10 mouse cellular contexts compared by ENCODE assay signal in genomic region chr11:106709227-106709985, GRCm38 (mm10). TPM values are rescaled to one million over a fixed set of nuclear protein-coding genes. Genes with fewer than 3 reads are reported as not detected.
A peak's percentile ranks its signal among the peaks of the same experiment; 100 is the strongest.
DNase-seq lines count a peak whose midpoint lies in the region; ATAC-seq and TF ChIP-seq lines count a peak whose summit lies in the region.
"Had no signal": no experiment of that assay in that cellular context is flagged by ENCODE, and none has a peak within 500 bp of the region (broad histone marks: within the 10 kb centered on the region; RNA-seq: fewer than 3 reads in every experiment).

No protein-coding gene starts in this region.

- DNase-seq in heart, adult 11 months = peak; percentile 97
- DNase-seq in heart, adult 8-10 months (ENCODE audit: low spot score) = no peak
- DNase-seq in midbrain, postnatal 0 days (ENCODE audit: low spot score) = no peak
- DNase-seq in midbrain, embryonic 11.5 days (ENCODE audit: low spot score, missing footprints) = no peak
- peak; percentile 32 for DNase-seq in kidney, adult 9 months
- DNase-seq in ovary, adult 18-20 months (ENCODE audit: low spot score) = no peak
- DNase-seq in forebrain, embryonic 14.5 days (ENCODE audit: low spot score) = no peak
- DNase-seq: layer of hippocampus, adult 9-11 months had no signal

- H3K4me1 ChIP-seq in midbrain, postnatal 0 days (ENCODE audit: insufficient read depth, low read length) = 0 out of 2 replicates have a peak, but pooled peaks cover 3% of the 10 kb centered on the region
- peaks cover 3% of the 10 kb centered on the region; the same call in 1 of the 2 replicates for H3K4me1 ChIP-seq in midbrain, embryonic 11.5 days (ENCODE audit: control insufficient read depth, insufficient read depth, low read length)
- 0 out of 2 replicates have a peak, but pooled peaks cover 5% of the 10 kb centered on the region for H3K4me1 ChIP-seq in stomach, embryonic 16.5 days (ENCODE audit: control insufficient read depth, insufficient read depth, low read length)
- H3K4me1 ChIP-seq in forebrain, embryonic 14.5 days (ENCODE audit: control insufficient read depth, insufficient read depth, low read length) = no peaks in the 10 kb centered on the region

- H3K36me3 ChIP-seq in midbrain, postnatal 0 days (ENCODE audit: insufficient read depth, low read length) = no peaks in the 10 kb centered on the region
- H3K36me3 ChIP-seq in midbrain, embryonic 11.5 days (ENCODE audit: control insufficient read depth, insufficient read depth, low read length) = no peaks in the 10 kb centered on the region
- no peaks in the 10 kb centered on the region for H3K36me3 ChIP-seq in stomach, embryonic 16.5 days (ENCODE audit: control insufficient read depth, insufficient read depth, low read length)
- no peaks in the 10 kb centered on the region for H3K36me3 ChIP-seq in forebrain, embryonic 14.5 days (ENCODE audit: control insufficient read depth, insufficient read depth, low read length)

- WGBS in midbrain, postnatal 0 days = 40% methylated on average over 15 of the region's 15 CpGs
- WGBS in midbrain, embryonic 11.5 days = 49% methylated on average over 15 of the region's 15 CpGs
- 30% methylated on average over 15 of the region's 15 CpGs for WGBS in stomach, embryonic 16.5 days
- WGBS in forebrain, embryonic 14.5 days = 35% methylated on average over 15 of the region's 15 CpGs

- no peak overlapping the region for H3K9ac ChIP-seq in midbrain, postnatal 0 days (replicated peaks; ENCODE audit: low read length, poor library complexity, severe bottlenecking)
- no peak overlapping the region for H3K9ac ChIP-seq in midbrain, embryonic 11.5 days (ENCODE audit: low read length)
- H3K9ac ChIP-seq in stomach, embryonic 16.5 days (ENCODE audit: low read length) = no peak overlapping the region
- H3K9ac ChIP-seq in forebrain, embryonic 14.5 days (ENCODE audit: low read length) = no peak overlapping the region

- no peak for TF ChIP-seq CTCF in midbrain, postnatal 0 days (IDR thresholded peaks at IDR 0.05)

- 0 out of 2 replicates have a peak overlapping the region, but pooled peaks have one; percentile 12 for H3K4me2 ChIP-seq in midbrain, postnatal 0 days (ENCODE audit: low read depth, low read length, poor library complexity, severe bottlenecking)
- H3K4me2 ChIP-seq in midbrain, embryonic 11.5 days = no peak overlapping the region
- 0 out of 2 replicates have a peak overlapping the region, but pooled peaks have one; percentile 0 for H3K4me2 ChIP-seq in stomach, embryonic 16.5 days (ENCODE audit: low read depth, low read length)
- no peak overlapping the region for H3K4me2 ChIP-seq in forebrain, embryonic 14.5 days (ENCODE audit: low read length)

- no peak overlapping the region for H3K4me3 ChIP-seq in midbrain, postnatal 0 days (ENCODE audit: low read depth, low read length)
- no peak overlapping the region for H3K4me3 ChIP-seq in midbrain, embryonic 11.5 days (ENCODE audit: low read depth, low read length)
- no peak overlapping the region for H3K4me3 ChIP-seq in stomach, embryonic 16.5 days (replicated peaks; ENCODE audit: low read length)
- H3K4me3 ChIP-seq in forebrain, embryonic 14.5 days (ENCODE audit: low read depth, low read length) = no peak overlapping the region

- ATAC-seq in midbrain, postnatal 0 days (ENCODE audit: low FRiP score) = no peak
- no peak for ATAC-seq in midbrain, embryonic 11.5 days (ENCODE audit: low FRiP score)
- ATAC-seq in stomach, embryonic 16.5 days (ENCODE audit: insufficient read depth, low FRiP score) = peak; percentile 27; the same call in 1 of the 2 replicates
- ATAC-seq in forebrain, embryonic 14.5 days = no peak
- ATAC-seq: CD4-positive, CD25-positive, alpha-beta regulatory T cell, adult 4 months had no signal

- no peaks in the 10 kb centered on the region for H3K27me3 ChIP-seq in midbrain, postnatal 0 days (ENCODE audit: insufficient read depth, low read length)
- no peaks in the 10 kb centered on the region for H3K27me3 ChIP-seq in midbrain, embryonic 11.5 days (ENCODE audit: control insufficient read depth, insufficient read depth, low read length)
- no peaks in the 10 kb centered on the region for H3K27me3 ChIP-seq in stomach, embryonic 16.5 days (ENCODE audit: control insufficient read depth, insufficient read depth, low read length)
- H3K27me3 ChIP-seq in forebrain, embryonic 14.5 days (replicated peaks; ENCODE audit: control insufficient read depth, insufficient read depth, low read length) = no peaks in the 10 kb centered on the region

- H3K9me3 ChIP-seq in midbrain, postnatal 0 days (ENCODE audit: low read length) = no peaks in the 10 kb centered on the region
- H3K9me3 ChIP-seq in midbrain, embryonic 11.5 days (ENCODE audit: control insufficient read depth, low read length) = no peaks in the 10 kb centered on the region
- no peaks in the 10 kb centered on the region for H3K9me3 ChIP-seq in stomach, embryonic 16.5 days (replicated peaks; ENCODE audit: control insufficient read depth, low read length)
- H3K9me3 ChIP-seq in forebrain, embryonic 14.5 days (replicated peaks; ENCODE audit: control insufficient read depth, low read length) = no peaks in the 10 kb centered on the region

- H3K27ac ChIP-seq in midbrain, postnatal 0 days (ENCODE audit: low read depth, low read length) = no peak overlapping the region
- no peak overlapping the region for H3K27ac ChIP-seq in midbrain, embryonic 11.5 days (ENCODE audit: low read depth, low read length)
- H3K27ac ChIP-seq in stomach, embryonic 16.5 days (ENCODE audit: low read length) = no peak overlapping the region
- H3K27ac ChIP-seq in forebrain, embryonic 14.5 days (ENCODE audit: low read depth, low read length) = no peak overlapping the region

RNA-seq across cellular contexts. Expression of gene Pecam1, which starts 41.0 kb away (rescaled TPM):
- total RNA-seq in heart, adult 8-10 months (2022) = 100 to 1,000 TPM in 3 of 4 experiments, 10 to 100 TPM in 1; 97.3 to 119 (median 109) TPM
- 17.5 and 18.1 TPM in 2 replicates for total RNA-seq in midbrain, postnatal 0 days (2014; rRNA removed)
- 9.8 and 11.1 TPM in 2 replicates for polyA plus RNA-seq in midbrain, postnatal 0 days (2015; fragmentation: Nextera tagmentation; extraction: Ambion mirVana)
- polyA plus RNA-seq in midbrain, embryonic 11.5 days (2014; fragmentation: Nextera tagmentation; extraction: Ambion mirVana) = 19.8 and 21.5 TPM in 2 replicates
- 51.7 and 55.0 TPM in 2 replicates for polyA plus RNA-seq in stomach, embryonic 16.5 days (2015; fragmentation: Nextera tagmentation; extraction: Ambion mirVana)
- 15.0 and 16.8 TPM in 2 replicates for polyA plus RNA-seq in forebrain, embryonic 14.5 days (2014; fragmentation: Nextera tagmentation; extraction: Ambion mirVana)

RNA-seq across cellular contexts. Expression of gene Milr1, which starts 41.6 kb away (rescaled TPM):
- 1 to 10 TPM in 1 of 4 experiments, under 1 TPM in 3; 0.22 to 1.5 (median 0.74) TPM for total RNA-seq in heart, adult 8-10 months (2022)
- 0.66 TPM in 1 of 2 replicates, not detected in the other for total RNA-seq in midbrain, postnatal 0 days (2014; rRNA removed)
- 0.37 and 0.82 TPM in 2 replicates for polyA plus RNA-seq in midbrain, postnatal 0 days (2015; fragmentation: Nextera tagmentation; extraction: Ambion mirVana)
- polyA plus RNA-seq in midbrain, embryonic 11.5 days (2014; fragmentation: Nextera tagmentation; extraction: Ambion mirVana) = 0.68 and 1.0 TPM in 2 replicates
- 3.1 TPM in 2 replicates for polyA plus RNA-seq in stomach, embryonic 16.5 days (2015; fragmentation: Nextera tagmentation; extraction: Ambion mirVana)
- 0.61 and 0.78 TPM in 2 replicates for polyA plus RNA-seq in forebrain, embryonic 14.5 days (2014; fragmentation: Nextera tagmentation; extraction: Ambion mirVana)

Comparison
In these comparisons a context has a peak if more than half of its experiments do, and no peak if none do; other contexts are left out.
1. DNase-seq: peak in heart, adult 11 months (single experiment) and kidney, adult 9 months (single experiment); none in heart, adult 8-10 months (single experiment), midbrain, postnatal 0 days (single experiment), midbrain, embryonic 11.5 days (single experiment), ovary, adult 18-20 months (single experiment) and forebrain, embryonic 14.5 days (single experiment).
2. H3K4me2 ChIP-seq: peak in midbrain, postnatal 0 days (single experiment) and stomach, embryonic 16.5 days (single experiment); none in midbrain, embryonic 11.5 days (single experiment) and forebrain, embryonic 14.5 days (single experiment).